Mouse (Mus musculus): Measurements from ENCODE around the gene Bnip2.

Bnip2 gene

DNA sequence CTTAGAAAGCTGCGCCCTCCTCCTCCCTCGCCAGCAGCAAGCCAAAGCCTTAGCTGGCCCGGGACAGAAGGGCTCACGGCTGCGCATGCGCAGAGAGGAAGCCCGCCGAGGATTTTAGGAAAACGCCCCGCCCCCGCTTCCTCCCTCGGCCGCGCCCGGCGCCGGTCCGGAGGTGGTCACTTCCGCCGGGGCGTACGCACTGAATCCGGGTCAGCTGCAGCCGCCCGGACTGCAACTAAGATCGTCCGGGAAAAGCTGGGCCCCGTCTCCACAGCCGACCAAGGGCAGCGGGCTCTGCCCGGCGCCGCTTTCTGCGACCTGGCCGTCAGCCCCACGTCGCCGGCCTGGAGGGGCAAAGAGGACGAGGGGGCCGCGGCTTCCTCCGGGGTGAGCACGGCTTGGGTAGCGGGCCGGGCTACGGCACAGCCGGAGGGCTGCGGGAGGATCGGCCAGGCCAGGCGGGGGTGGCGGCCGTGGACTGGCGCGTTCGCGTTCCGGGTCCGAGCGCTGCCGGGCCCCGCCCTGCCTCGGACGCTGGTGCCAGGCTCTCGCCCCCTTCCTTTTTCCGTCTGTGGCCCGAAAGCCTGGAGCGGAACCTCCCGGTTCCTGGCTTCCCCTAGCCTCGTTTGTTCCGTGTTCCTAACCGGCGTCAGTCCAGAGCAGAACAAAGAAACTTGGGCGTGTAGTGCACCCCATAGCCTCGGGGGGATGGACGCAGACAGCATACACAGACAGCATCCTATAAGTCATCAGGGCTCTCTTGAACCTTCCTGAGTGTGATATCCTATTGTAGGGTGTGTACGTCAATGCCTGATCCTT lies at the start of gene Bnip2:
Gene Bnip2 (plus strand): TSS at position 164 of the 819 bp plus-strand sequence.
- DNase-seq (ENCODE audit: low read depth, low spot score): peak; percentile 81

DNA sequence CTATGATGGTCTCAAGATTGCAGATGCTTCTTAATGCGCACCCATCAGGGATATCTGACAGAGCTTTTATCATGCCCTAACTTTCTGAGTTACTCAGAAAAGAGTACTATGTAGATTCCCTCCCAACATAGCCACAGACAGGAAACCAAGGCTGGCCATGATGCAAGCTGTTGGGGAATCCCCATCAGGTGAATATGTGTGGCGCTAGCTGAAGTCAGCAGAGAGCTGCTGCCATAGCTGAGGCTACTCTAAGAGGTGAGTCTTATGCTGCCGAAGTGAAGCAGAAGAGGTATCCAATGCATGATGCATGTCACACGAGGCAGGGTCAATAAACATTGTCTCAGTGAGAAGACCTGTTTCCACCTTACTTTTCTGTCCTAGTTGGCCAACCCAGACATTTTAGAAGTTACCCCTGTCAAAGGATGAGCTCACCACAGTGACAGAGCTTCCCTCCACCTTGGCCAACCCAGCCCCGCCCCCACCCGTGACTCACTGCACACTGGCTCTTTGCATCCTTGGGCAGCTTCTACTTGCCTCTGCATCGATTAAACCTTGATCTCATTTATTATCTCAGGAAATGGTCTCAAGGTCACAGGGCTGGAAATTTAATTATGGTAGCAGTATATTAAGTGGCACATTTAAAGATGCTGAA lies 48.3 kb upstream of the Bnip2 start:
- DNase-seq (ENCODE audit: low read depth, low spot score): no peak

DNA sequence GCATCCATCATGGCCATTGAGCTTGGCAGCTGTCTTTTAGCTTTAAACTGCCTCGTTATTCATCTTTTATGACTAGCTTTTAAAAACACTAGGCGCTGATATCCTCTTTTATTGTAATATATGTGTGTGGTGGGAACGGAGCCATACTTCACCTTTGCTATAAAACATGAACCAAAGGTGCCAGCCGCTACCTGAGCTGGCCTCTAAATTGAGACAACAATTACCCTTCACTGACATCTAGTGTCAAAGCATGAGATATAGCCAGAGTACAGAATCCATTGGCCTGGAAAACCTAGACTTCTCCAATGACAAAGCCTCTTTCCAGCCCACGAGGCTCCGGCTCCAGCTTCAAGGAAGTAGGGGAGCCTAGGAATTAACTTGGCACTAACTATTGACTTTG lies 47.7 kb upstream of the Bnip2 start:
- DNase-seq (ENCODE audit: low read depth, low spot score): no peak

- no peak for DNase-seq (ENCODE audit: low read depth, low spot score)
Measured at GRCm38 (mm10) chr9:69948964-69949363, 40.3 kb upstream of the Bnip2 start.

GRCm38 (mm10) chr9:69949641-69950040 lies 39.6 kb upstream of the Bnip2 start:
- DNase-seq (ENCODE audit: low read depth, low spot score): no peak

DNA sequence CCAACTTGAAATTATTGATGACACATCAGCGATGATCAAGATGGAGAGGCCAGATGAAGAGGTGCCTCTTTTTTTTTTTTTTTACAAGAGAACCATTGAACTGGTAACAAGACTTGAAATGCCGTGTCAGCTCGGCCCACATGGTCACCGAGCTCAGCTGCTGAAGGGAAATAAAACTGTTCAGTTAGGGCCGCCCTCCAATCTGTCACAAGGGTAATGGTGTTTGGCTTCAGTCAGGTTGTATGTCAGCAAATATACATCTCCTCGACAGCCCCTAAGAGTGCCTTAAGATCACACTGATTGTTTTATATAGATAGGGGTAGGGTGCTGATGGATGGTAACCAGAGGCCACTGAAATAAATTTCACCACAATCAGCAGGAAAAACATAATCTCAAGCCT lies 28.3 kb upstream of the Bnip2 start:
- DNase-seq (ENCODE audit: low read depth, low spot score): no peak

- DNase-seq (ENCODE audit: low read depth, low spot score): peak; percentile 29
Measured at GRCm38 (mm10) chr9:69964370-69964769, 24.9 kb upstream of the Bnip2 start.

- no peak for DNase-seq (ENCODE audit: low read depth, low spot score)
Measured at GRCm38 (mm10) chr9:69985526-69985925, 3.7 kb upstream of the Bnip2 start.

DNA sequence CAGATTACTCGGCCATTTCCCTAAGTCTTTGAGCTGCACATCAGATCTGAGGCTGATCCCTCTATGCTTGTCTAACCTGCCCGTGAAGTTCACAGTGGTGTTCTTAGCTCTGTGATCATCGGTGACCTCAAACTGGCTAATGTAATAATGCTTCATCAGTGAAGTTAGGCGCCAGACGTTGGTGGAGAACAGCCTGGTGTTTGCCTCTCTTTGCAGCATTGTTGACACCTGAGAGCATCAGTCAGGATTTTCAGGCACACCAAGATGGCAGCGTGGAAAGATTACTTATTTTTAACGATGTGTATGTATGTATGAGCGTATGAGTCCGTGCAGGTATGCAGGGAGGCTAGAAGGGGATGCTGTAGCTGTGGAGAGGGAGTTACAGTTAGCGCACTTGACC lies 3.2 kb upstream of the Bnip2 start:
- DNase-seq (ENCODE audit: low read depth, low spot score): no peak

- DNase-seq (ENCODE audit: low read depth, low spot score): no peak
Measured at GRCm38 (mm10) chr9:69986571-69986970, 2.7 kb upstream of the Bnip2 start.

- DNase-seq (ENCODE audit: low read depth, low spot score): peak; percentile 45
Measured at GRCm38 (mm10) chr9:69987579-69987978, 1.7 kb upstream of the Bnip2 start.

- no peak for DNase-seq (ENCODE audit: low read depth, low spot score)
Measured at GRCm38 (mm10) chr9:69988706-69989302, 462 bp upstream of the Bnip2 start.

- no peak for DNase-seq (ENCODE audit: low read depth, low spot score)
Measured at GRCm38 (mm10) chr9:69990346-69990745, 1.1 kb downstream of the Bnip2 start.

DNA sequence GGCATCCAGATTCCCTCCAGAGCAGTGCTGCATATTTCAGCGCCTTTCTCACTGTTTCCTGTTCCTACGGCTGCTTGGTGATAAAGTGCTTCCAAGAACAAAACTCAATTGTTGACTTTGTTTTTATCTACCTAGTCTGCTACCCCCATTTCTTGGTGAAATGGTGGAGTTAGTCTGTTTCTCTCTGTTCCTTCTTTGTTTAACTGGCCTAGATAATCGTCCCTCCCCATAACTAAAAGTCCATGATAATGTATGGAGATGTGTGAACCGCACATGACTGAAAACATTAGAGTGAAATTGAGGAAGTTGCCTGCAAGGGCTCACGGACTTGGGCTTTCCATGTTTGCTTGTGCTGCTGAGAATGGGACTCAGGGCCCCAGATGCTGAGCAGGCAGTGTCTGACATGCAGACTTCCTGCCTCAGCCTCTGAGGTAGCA lies 3.6 kb downstream of the Bnip2 start:
- no peak for DNase-seq (ENCODE audit: low read depth, low spot score)

DNA sequence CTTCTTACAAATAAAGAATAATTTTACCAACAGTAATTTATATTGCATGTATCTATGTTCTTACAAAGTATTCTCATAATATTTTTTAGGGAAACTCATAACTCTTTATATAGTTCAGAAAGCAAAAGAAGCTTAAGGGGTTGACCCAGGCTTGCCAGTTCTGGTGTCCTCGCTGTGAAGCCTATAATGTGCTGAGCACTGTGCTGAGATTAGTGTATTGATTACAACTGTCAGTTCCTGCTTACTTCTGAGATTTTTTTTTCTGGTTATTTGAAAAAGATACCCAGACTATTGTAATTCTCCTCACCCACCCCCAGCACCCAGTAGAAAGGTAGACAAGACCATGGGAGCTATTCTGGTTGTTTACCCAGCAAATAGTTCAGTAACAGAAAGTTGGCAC lies 4.2 kb downstream of the Bnip2 start:
- no peak for DNase-seq (ENCODE audit: low read depth, low spot score)

DNA sequence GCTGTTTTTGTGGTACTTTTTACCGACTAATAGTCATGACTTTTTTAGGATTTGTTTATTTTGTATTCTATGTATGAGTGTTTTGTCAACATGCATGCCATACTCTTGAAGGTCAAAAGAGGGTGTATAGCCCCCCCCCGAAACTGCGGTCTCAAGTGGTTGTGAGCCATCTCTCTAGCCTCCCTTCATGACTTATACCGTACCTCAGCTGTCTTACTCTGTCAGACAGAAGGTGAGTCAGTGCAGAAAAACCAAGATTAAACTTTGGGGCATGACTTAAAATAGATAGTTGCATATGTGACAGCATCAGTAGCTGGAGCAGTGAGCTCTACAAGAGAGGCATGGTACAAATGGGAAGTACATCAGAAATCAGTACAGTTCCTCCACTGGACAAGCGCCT lies 5.3 kb downstream of the Bnip2 start:
- no peak for DNase-seq (ENCODE audit: low read depth, low spot score)

DNA sequence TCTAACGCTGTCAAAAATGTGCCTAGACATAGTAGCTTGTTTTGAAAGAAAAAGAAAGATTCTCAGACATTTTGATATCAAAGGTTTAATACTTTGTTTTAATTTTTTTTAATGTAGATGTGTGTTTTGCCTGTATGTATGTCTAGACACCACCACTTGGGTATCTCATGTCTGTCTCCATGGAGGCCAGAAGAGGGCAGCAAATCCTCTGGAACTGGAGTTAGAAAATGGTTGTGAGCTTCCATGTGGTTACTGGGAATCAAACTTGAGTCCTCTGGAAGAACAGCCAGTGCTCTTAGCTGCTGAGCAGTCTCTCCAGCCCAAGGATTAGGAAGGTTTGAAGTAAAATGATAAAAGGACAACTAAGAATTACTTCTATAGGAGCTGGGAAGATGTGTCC lies 10.1 kb downstream of the Bnip2 start:
- DNase-seq (ENCODE audit: low read depth, low spot score): no peak

GRCm38 (mm10) chr9:70003516-70003915 lies 14.2 kb downstream of the Bnip2 start:
- no peak for DNase-seq (ENCODE audit: low read depth, low spot score)

DNA sequence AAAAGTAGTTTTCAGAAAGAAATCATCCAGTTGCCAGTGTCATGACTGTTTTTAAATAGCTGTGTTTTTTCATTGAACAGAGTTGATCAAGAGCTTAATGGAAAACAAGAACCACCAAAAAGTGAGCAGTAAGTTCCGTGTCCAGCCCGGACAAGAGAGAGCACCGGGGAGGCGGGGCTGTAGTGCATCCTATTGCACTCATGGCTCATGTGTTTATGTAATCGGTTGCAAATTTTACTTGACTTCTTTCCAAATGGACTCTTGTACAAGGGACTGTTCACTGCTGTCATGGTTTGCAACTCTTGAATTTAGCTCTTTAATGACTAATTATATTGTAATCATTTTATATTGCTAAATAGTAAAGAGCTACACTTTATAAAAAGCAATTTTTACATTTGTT lies 17.7 kb downstream of the Bnip2 start:
- DNase-seq (ENCODE audit: low read depth, low spot score): no peak

GRCm38 (mm10) chr9:70007506-70008248 lies 18.4 kb downstream of the Bnip2 start:
- no peak for DNase-seq (ENCODE audit: low read depth, low spot score)

GRCm38 (mm10) chr9:70009754-70010304 lies 20.6 kb downstream of the Bnip2 start:
- no peak for DNase-seq (ENCODE audit: low read depth, low spot score)
